Mouse (Mus musculus): Measurements from ENCODE around the gene Smim11.

Gene Smim11

GRCm38 (mm10) chr16:92320361-92320760 is 19.3 kb downstream of the Smim11 start:
- 87% methylated on average over 3 of the region's 3 CpGs for WGBS

- 94% methylated on average over 8 of the region's 8 CpGs for WGBS
Observed at GRCm38 (mm10) chr16:92321341-92321740, 20.3 kb downstream of the Smim11 start, which contains the start of gene Fam243. Gene Fam243 (minus strand): TSS chr16:92321441.

- 74% methylated on average over 7 of the region's 7 CpGs for WGBS
Observed at GRCm38 (mm10) chr16:92324309-92325061, 23.4 kb downstream of the Smim11 start.

- 88% methylated on average over 1 of the region's 1 CpGs for whole genome bisulfite sequencing
Observed at GRCm38 (mm10) chr16:92325062-92325406, 23.9 kb downstream of the Smim11 start.

- 82% methylated on average over 10 of the region's 10 CpGs for WGBS
Observed at GRCm38 (mm10) chr16:92327911-92328310, 26.8 kb downstream of the Smim11 start.

GRCm38 (mm10) chr16:92330966-92331365 is 29.9 kb downstream of the Smim11 start:
- 84% methylated on average over 5 of the region's 5 CpGs for WGBS

- WGBS: 66% methylated on average over 9 of the region's 9 CpGs
Observed at GRCm38 (mm10) chr16:92334600-92334999, 33.5 kb downstream of the Smim11 start.

- WGBS: 3% methylated on average over 9 of the region's 9 CpGs
Observed at GRCm38 (mm10) chr16:92336280-92336679, 35.2 kb downstream of the Smim11 start.

GRCm38 (mm10) chr16:92340612-92341511 is 39.8 kb downstream of the Smim11 start:
- WGBS: 27% methylated on average over 27 of the region's 27 CpGs

GRCm38 (mm10) chr16:92345177-92345576 is 44.1 kb downstream of the Smim11 start:
- WGBS: 80% methylated on average over 11 of the region's 11 CpGs

- 77% methylated on average over 13 of the region's 13 CpGs for WGBS
Observed at GRCm38 (mm10) chr16:92346297-92346916, 45.3 kb downstream of the Smim11 start.

GRCm38 (mm10) chr16:92348941-92349340 is 47.9 kb downstream of the Smim11 start:
- 67% methylated on average over 12 of the region's 12 CpGs for WGBS

GRCm38 (mm10) chr16:92353295-92353694 is 52.2 kb downstream of the Smim11 start:
- 95% methylated on average over 12 of the region's 12 CpGs for WGBS

GRCm38 (mm10) chr16:92353897-92354296 is 52.8 kb downstream of the Smim11 start:
- 82% methylated on average over 2 of the region's 2 CpGs for WGBS

GRCm38 (mm10) chr16:92355366-92355765 is 54.3 kb downstream of the Smim11 start:
- 94% methylated on average over 5 of the region's 5 CpGs for WGBS

GRCm38 (mm10) chr16:92355982-92356381 is 54.9 kb downstream of the Smim11 start:
- WGBS: 83% methylated on average over 11 of the region's 11 CpGs

- 90% methylated on average over 9 of the region's 9 CpGs for WGBS
Observed at GRCm38 (mm10) chr16:92357023-92357422, 55.9 kb downstream of the Smim11 start.

GRCm38 (mm10) chr16:92357566-92357965 is 56.5 kb downstream of the Smim11 start:
- 79% methylated on average over 10 of the region's 10 CpGs for WGBS

GRCm38 (mm10) chr16:92358734-92359133 is 57.6 kb downstream of the Smim11 start:
- 43% methylated on average over 9 of the region's 9 CpGs for WGBS

- WGBS: 74% methylated on average over 9 of the region's 9 CpGs
Observed at GRCm38 (mm10) chr16:92359229-92359628, 58.1 kb downstream of the Smim11 start, which contains the start of gene Kcne1. Gene Kcne1 (minus strand): TSS chr16:92359468.

- 60% methylated on average over 7 of the region's 7 CpGs for WGBS
Observed at GRCm38 (mm10) chr16:92360711-92361110, 59.6 kb downstream of the Smim11 start.

All from cerebral cortex, adult 2 months (tissue).